Mouse (Mus musculus): Measurements from ENCODE around the gene Npm1. TPM values are rescaled to one million over a fixed set of nuclear protein-coding genes. Genes with fewer than 3 reads are reported as not detected.

Gene Npm1
- total RNA-seq (2014; rRNA removed; ENCODE audit: low replicate concordance) (156 and 179 TPM in 2 replicates), polyA plus RNA-seq (2015; fragmentation: Nextera tagmentation; extraction: Ambion mirVana) (254 and 259 TPM in 2 replicates)

DNA sequence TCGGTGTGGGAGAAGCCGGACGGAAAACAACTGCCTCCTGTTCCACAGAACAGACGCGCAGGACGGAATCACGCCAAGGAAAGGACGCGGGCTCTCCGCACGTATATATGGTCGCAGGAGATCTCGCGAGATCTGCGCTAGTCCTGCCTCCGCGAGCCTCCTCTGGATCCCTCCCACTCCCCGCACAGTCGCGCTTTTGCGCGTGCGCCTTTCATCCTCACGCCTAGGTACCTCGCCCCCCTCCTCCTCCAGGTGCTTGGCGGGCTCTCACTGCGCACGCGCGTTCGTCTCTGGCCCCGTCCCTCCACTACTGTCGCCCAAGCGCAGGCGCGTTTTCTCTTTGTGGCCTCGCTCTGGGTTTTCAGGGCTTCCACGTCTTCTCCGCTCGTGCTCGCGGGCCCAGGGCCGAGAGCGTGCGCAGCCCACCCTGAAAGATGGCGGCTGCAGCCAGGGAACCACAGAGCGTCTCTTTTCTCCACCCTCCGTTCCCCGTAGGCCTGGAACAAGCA lies at the start of gene Npm1:
Gene Npm1, minus strand, starts transcription at position 209 of the 509 bp plus-strand sequence.
- peak within 1 kb of the TSS; percentile 78 for H3K4me2 ChIP-seq (ENCODE audit: low read depth, low read length)
- peak; percentile 97 for ATAC-seq (ENCODE audit: insufficient read depth, low read depth)
- H3K9me3 ChIP-seq (replicated peaks; ENCODE audit: control insufficient read depth, low read length) = no peaks in the 10 kb centered on the region
- H3K4me1 ChIP-seq (ENCODE audit: control insufficient read depth, insufficient read depth) = peaks cover 10% of the 10 kb centered on the region
- TF ChIP-seq EP300 (IDR thresholded peaks at IDR 0.05; ENCODE audit: low read depth) = peak; percentile 81; the same call in 1 of the 2 replicates
- no peak for TF ChIP-seq CTCF (IDR thresholded peaks at IDR 0.05; ENCODE audit: low read depth)
- peak within 1 kb of the TSS; percentile 92 for H3K9ac ChIP-seq (replicated peaks; ENCODE audit: low read depth, low read length)
- no peaks in the 10 kb centered on the region for H3K27me3 ChIP-seq (ENCODE audit: control insufficient read depth, insufficient read depth, low read length)
- peak within 1 kb of the TSS; percentile 87 for H3K27ac ChIP-seq (ENCODE audit: low read depth)
- peak; percentile 100 for DNase-seq (ENCODE audit: low spot score)
- H3K36me3 ChIP-seq (replicated peaks; ENCODE audit: control insufficient read depth, insufficient read depth, low read length) = peaks cover 26% of the 10 kb centered on the region
- peak within 1 kb of the TSS; percentile 93 for H3K4me3 ChIP-seq (ENCODE audit: low read depth, low read length)
- 5% methylated on average over 47 of the region's 49 CpGs for WGBS

DNA sequence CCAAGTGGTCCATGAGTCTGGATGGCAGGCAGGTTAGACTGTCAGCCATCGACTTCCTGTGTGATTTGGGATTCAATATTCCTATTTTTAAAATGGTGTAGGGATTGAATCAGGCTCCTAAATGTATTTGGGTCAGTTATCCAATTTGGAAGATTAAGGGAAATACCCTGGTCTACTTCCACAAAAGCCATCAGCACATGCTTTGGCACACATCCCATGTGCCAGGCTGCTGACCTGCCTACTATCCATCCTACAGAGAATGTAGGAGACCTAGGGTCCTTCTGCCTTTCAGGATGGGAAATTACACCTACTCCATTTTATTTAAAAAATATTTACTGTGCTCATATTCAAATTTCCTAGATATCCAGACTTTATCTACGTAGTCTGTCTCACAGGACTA lies 44.4 kb upstream of the Npm1 start:
- H3K36me3 ChIP-seq (replicated peaks; ENCODE audit: control insufficient read depth, insufficient read depth, low read length) = no peaks in the 10 kb centered on the region
- 73% methylated on average over 2 of the region's 2 CpGs for WGBS

DNA sequence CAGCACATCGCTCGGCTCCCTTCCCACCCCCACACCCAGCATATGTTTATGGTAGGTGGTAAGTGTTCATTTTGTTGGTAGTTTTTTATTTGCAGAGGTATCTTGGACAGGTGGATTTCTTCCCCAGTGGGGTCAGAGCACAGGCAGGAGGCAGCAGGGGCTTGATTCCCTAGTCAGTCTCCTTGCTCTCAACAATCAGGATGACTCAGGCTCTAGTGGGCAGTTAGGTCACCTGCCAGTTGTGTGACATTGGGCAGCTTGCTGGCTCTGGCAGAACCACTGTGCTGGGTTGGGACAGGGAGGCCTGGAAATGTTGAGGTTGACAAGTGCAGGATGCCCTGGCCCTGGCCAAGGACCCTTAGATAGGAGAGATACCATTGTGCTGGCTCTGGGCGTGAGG lies 42.0 kb upstream of the Npm1 start:
- Histone ChIP-seq H3K36me3 (replicated peaks; ENCODE audit: control insufficient read depth, insufficient read depth, low read length) (no peaks in the 10 kb centered on the region), H3K4me1 (ENCODE audit: control insufficient read depth, insufficient read depth) (peaks cover 19% of the 10 kb centered on the region; the same call in 1 of the 2 replicates), H3K27me3 (ENCODE audit: control insufficient read depth, insufficient read depth, low read length) (peaks cover 83% of the 10 kb centered on the region), H3K4me3 (ENCODE audit: low read depth, low read length) (no peak overlapping the region), H3K9ac (replicated peaks; ENCODE audit: low read depth, low read length) (no peak overlapping the region), H3K27ac (ENCODE audit: low read depth) (no peak overlapping the region), H3K9me3 (replicated peaks; ENCODE audit: control insufficient read depth, low read length) (no peaks in the 10 kb centered on the region), H3K4me2 (ENCODE audit: low read depth, low read length) (no peak overlapping the region)
- ATAC-seq (ENCODE audit: insufficient read depth, low read depth) = no peak
- DNase-seq (ENCODE audit: low spot score) = no peak
- WGBS = 11% methylated on average over 3 of the region's 3 CpGs
- TF ChIP-seq EP300 (IDR thresholded peaks at IDR 0.05; ENCODE audit: low read depth) (no peak), CTCF (IDR thresholded peaks at IDR 0.05; ENCODE audit: low read depth) (no peak)

More for the DNA sequence above, 44.4 kb upstream of the Npm1 start:
- ATAC-seq (ENCODE audit: insufficient read depth, low read depth) = no peak
- no peak for TF ChIP-seq EP300 (IDR thresholded peaks at IDR 0.05; ENCODE audit: low read depth)
- TF ChIP-seq CTCF (IDR thresholded peaks at IDR 0.05; ENCODE audit: low read depth) = no peak
- Histone ChIP-seq H3K4me3 (ENCODE audit: low read depth, low read length) (no peak overlapping the region), H3K4me1 (ENCODE audit: control insufficient read depth, insufficient read depth) (0 out of 2 replicates have a peak, but pooled peaks cover 6% of the 10 kb centered on the region), H3K27ac (ENCODE audit: low read depth) (no peak overlapping the region), H3K9ac (replicated peaks; ENCODE audit: low read depth, low read length) (no peak overlapping the region), H3K27me3 (ENCODE audit: control insufficient read depth, insufficient read depth, low read length) (peaks cover 59% of the 10 kb centered on the region), H3K9me3 (replicated peaks; ENCODE audit: control insufficient read depth, low read length) (no peaks in the 10 kb centered on the region), H3K4me2 (ENCODE audit: low read depth, low read length) (no peak overlapping the region)
- DNase-seq (ENCODE audit: low spot score) = no peak

DNA sequence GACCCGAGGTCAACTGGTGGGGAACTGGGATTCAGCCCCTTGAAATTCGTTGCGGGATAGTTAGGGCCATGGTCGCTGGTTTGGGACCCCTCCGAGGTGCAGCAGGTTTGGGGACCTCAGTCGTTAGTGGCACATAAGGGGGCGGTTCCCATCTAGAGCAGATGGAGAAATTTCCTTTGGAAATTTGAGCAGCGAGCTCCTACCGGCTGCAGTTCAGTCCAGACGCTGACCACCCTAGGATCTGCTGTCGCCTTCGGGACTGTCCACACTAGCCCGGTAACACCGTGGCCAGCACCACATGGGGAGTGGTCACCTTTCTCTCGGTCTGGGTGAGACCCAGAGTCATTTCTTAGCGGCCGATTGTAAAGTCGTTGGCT lies 41.3 kb upstream of the Npm1 start:
- 4% methylated on average over 18 of the region's 18 CpGs for WGBS
- peaks cover 90% of the 10 kb centered on the region for H3K27me3 ChIP-seq (ENCODE audit: control insufficient read depth, insufficient read depth, low read length)
- H3K27ac ChIP-seq (ENCODE audit: low read depth) = no peak overlapping the region
- H3K4me2 ChIP-seq (ENCODE audit: low read depth, low read length) = no peak overlapping the region
- H3K9me3 ChIP-seq (replicated peaks; ENCODE audit: control insufficient read depth, low read length) = no peaks in the 10 kb centered on the region
- peaks cover 19% of the 10 kb centered on the region; the same call in 1 of the 2 replicates for H3K4me1 ChIP-seq (ENCODE audit: control insufficient read depth, insufficient read depth)
- TF ChIP-seq EP300 (IDR thresholded peaks at IDR 0.05; ENCODE audit: low read depth) (no peak), CTCF (IDR thresholded peaks at IDR 0.05; ENCODE audit: low read depth) (no peak)
- no peak overlapping the region for H3K9ac ChIP-seq (replicated peaks; ENCODE audit: low read depth, low read length)
- ATAC-seq (ENCODE audit: insufficient read depth, low read depth) (no peak), DNase-seq (ENCODE audit: low spot score) (no peak)
- no peak overlapping the region for H3K4me3 ChIP-seq (ENCODE audit: low read depth, low read length)
- no peaks in the 10 kb centered on the region for H3K36me3 ChIP-seq (replicated peaks; ENCODE audit: control insufficient read depth, insufficient read depth, low read length)

DNA sequence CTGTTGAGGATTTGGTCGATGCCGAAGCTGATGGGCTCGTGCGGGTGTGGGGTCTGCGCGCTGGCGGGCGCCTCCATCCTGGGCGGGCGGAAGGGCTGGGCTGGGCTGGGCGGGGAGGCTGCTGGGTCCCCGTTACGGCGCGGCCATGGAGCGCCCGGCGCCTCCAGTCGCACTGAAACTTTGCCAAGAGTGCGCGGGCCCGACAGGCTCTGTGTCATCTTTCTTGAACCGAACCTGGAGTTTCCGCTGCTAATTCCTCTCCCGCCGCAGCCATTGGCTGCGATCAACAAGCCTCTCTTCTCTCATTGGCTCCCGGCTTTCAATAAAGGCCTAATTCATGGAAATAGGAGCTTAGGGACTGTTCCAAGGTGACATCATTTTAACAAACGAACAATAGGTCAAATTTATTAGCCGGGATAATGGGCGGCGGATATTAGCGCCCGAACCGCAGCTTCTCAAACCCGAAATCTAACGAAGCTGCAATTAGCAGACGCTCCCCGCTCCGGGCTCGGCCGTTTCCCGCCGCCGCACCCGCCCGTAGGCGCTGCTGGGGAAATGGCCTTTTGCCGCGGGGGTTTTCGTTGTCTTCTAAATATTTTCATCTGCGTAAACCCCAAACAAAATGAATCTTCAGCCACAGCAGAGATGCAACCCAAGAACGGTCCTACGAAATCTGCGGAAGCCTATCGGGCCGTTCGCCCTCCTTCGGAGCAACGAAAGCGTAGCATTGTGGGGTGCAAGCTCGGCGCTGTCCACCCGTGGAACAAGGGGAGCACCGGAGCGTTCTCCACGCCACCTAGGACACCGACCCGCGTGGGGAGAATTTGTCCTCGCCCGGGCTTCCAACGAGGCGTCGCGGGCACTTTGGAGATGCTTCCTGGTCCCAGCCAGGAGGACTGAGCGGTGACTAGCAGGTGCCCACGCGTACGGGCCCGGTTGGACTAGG lies 40.6 kb upstream of the Npm1 start, which contains the start of gene Tlx3:
Gene Tlx3, minus strand, starts transcription at position 207 of the 946 bp plus-strand sequence.
- no peak within 1 kb of the TSS for H3K27ac ChIP-seq (ENCODE audit: low read depth)
- no peaks in the 10 kb centered on the region for H3K9me3 ChIP-seq (replicated peaks; ENCODE audit: control insufficient read depth, low read length)
- H3K9ac ChIP-seq (replicated peaks; ENCODE audit: low read depth, low read length) = no peak within 1 kb of the TSS
- peak; percentile 5; the same call in 1 of the 2 replicates for ATAC-seq (ENCODE audit: insufficient read depth, low read depth)
- no peaks in the 10 kb centered on the region for H3K36me3 ChIP-seq (replicated peaks; ENCODE audit: control insufficient read depth, insufficient read depth, low read length)
- DNase-seq (ENCODE audit: low spot score) = no peak
- 2% methylated on average over 81 of the region's 81 CpGs for WGBS
- TF ChIP-seq CTCF (IDR thresholded peaks at IDR 0.05; ENCODE audit: low read depth) (no peak), EP300 (IDR thresholded peaks at IDR 0.05; ENCODE audit: low read depth) (no peak)
- H3K4me3 ChIP-seq (ENCODE audit: low read depth, low read length) = peak within 1 kb of the TSS; percentile 25
- H3K4me1 ChIP-seq (ENCODE audit: control insufficient read depth, insufficient read depth) = peaks cover 19% of the 10 kb centered on the region; the same call in 1 of the 2 replicates
- peak within 1 kb of the TSS; percentile 41 for H3K4me2 ChIP-seq (ENCODE audit: low read depth, low read length)
- peaks cover 96% of the 10 kb centered on the region for H3K27me3 ChIP-seq (ENCODE audit: control insufficient read depth, insufficient read depth, low read length)

Data from heart, postnatal 0 days (tissue).